Mouse (Mus musculus): Measurements from ENCODE around the gene Cdr1. TPM values are rescaled to one million over a fixed set of nuclear protein-coding genes. Genes with fewer than 3 reads are reported as not detected.

Gene Cdr1
- polyA plus RNA-seq, 1 experiment = not detected

- Histone ChIP-seq H3K36me3 (ENCODE audit: control insufficient read depth, insufficient read depth) (no peaks in the 10 kb centered on the region), H3K27me3 (ENCODE audit: control insufficient read depth, insufficient read depth, insufficient read length) (no peaks in the 10 kb centered on the region), H3K79me2 (ENCODE audit: control insufficient read depth, insufficient read depth) (no peaks in the 10 kb centered on the region), H3K4me3 (ENCODE audit: insufficient read depth, poor library complexity, severe bottlenecking) (no peak overlapping the region), H3K79me3 (ENCODE audit: low read depth) (no peaks in the 10 kb centered on the region), H3ac (ENCODE audit: control insufficient read depth, insufficient read length, low read depth) (no peak overlapping the region)
- no peak for TF ChIP-seq MYOG (IDR thresholded peaks at IDR 0.05; ENCODE audit: control insufficient read depth, extremely low read depth, insufficient read length)
- TF ChIP-seq MYOD1 (IDR thresholded peaks at IDR 0.05; ENCODE audit: control insufficient read depth, insufficient read length, low read depth) = no peak
- no peak for TF ChIP-seq CTCF (IDR thresholded peaks at IDR 0.05; ENCODE audit: control insufficient read depth, insufficient read depth, insufficient read length)
- TF ChIP-seq MAX (IDR thresholded peaks at IDR 0.05) = no peak
- TF ChIP-seq CEBPB (IDR thresholded peaks at IDR 0.05; ENCODE audit: low read depth) = no peak
- TF ChIP-seq FOSL1 (IDR thresholded peaks at IDR 0.05; ENCODE audit: insufficient read depth, low read length, poor library complexity, severe bottlenecking) = no peak
- TF ChIP-seq USF1 (IDR thresholded peaks at IDR 0.05; ENCODE audit: low read depth) = no peak
Measured at GRCm38 (mm10) chrX:61146569-61146968, 38.8 kb downstream of the Cdr1 start.

- no peak for TF ChIP-seq CTCF (IDR thresholded peaks at IDR 0.05; ENCODE audit: control insufficient read depth, insufficient read depth, insufficient read length)
- TF ChIP-seq USF1 (IDR thresholded peaks at IDR 0.05; ENCODE audit: low read depth) = no peak
- no peak for TF ChIP-seq FOSL1 (IDR thresholded peaks at IDR 0.05; ENCODE audit: insufficient read depth, low read length, poor library complexity, severe bottlenecking)
- no peak for TF ChIP-seq CEBPB (IDR thresholded peaks at IDR 0.05; ENCODE audit: low read depth)
- no peak for TF ChIP-seq MYOD1 (IDR thresholded peaks at IDR 0.05; ENCODE audit: control insufficient read depth, insufficient read length, low read depth)
- no peak for TF ChIP-seq MAX (IDR thresholded peaks at IDR 0.05)
- TF ChIP-seq MYOG (IDR thresholded peaks at IDR 0.05; ENCODE audit: control insufficient read depth, extremely low read depth, insufficient read length) = no peak
- H3ac ChIP-seq (ENCODE audit: control insufficient read depth, insufficient read length, low read depth) = no peak overlapping the region
- no peak overlapping the region for H3K4me3 ChIP-seq (ENCODE audit: insufficient read depth, poor library complexity, severe bottlenecking)
- no peaks in the 10 kb centered on the region for H3K36me3 ChIP-seq (ENCODE audit: control insufficient read depth, insufficient read depth)
- no peaks in the 10 kb centered on the region for H3K79me2 ChIP-seq (ENCODE audit: control insufficient read depth, insufficient read depth)
- no peaks in the 10 kb centered on the region for H3K79me3 ChIP-seq (ENCODE audit: low read depth)
- no peaks in the 10 kb centered on the region for H3K27me3 ChIP-seq (ENCODE audit: control insufficient read depth, insufficient read depth, insufficient read length)
Measured at GRCm38 (mm10) chrX:61145416-61145815, 39.9 kb downstream of the Cdr1 start.

GRCm38 (mm10) chrX:61134592-61134991 is 50.8 kb downstream of the Cdr1 start:
- H3K4me3 ChIP-seq (ENCODE audit: insufficient read depth, poor library complexity, severe bottlenecking) = no peak overlapping the region
- H3K27me3 ChIP-seq (ENCODE audit: control insufficient read depth, insufficient read depth, insufficient read length) = no peaks in the 10 kb centered on the region
- no peaks in the 10 kb centered on the region for H3K79me3 ChIP-seq (ENCODE audit: low read depth)
- no peaks in the 10 kb centered on the region for H3K36me3 ChIP-seq (ENCODE audit: control insufficient read depth, insufficient read depth)
- no peak overlapping the region for H3ac ChIP-seq (ENCODE audit: control insufficient read depth, insufficient read length, low read depth)
- TF ChIP-seq FOSL1 (IDR thresholded peaks at IDR 0.05; ENCODE audit: insufficient read depth, low read length, poor library complexity, severe bottlenecking) (no peak), CTCF (IDR thresholded peaks at IDR 0.05; ENCODE audit: control insufficient read depth, insufficient read depth, insufficient read length) (no peak), MAX (IDR thresholded peaks at IDR 0.05) (no peak), MYOD1 (IDR thresholded peaks at IDR 0.05; ENCODE audit: control insufficient read depth, insufficient read length, low read depth) (no peak), MYOG (IDR thresholded peaks at IDR 0.05; ENCODE audit: control insufficient read depth, extremely low read depth, insufficient read length) (no peak), USF1 (IDR thresholded peaks at IDR 0.05; ENCODE audit: low read depth) (no peak), CEBPB (IDR thresholded peaks at IDR 0.05; ENCODE audit: low read depth) (no peak)
- H3K79me2 ChIP-seq (ENCODE audit: control insufficient read depth, insufficient read depth) = no peaks in the 10 kb centered on the region

Small RNA genes lying within 50 kb of the gene (microRNA-seq; reads per million reads assigned to microRNA genes)
- gene Gm24396 (ENCODE audit: borderline microRNAs expressed) = not detected
